Mouse (Mus musculus) liver, adult (tissue): ENCODE measurements around the gene Pipox.

Experiments
- GATA4 ChIP-seq: IDR thresholded peaks from 2 replicates; pipeline ENCODE4 v1.6.1; 2014; ENCODE audit warnings: mild to moderate bottlenecking, low read length; ENCODE audit not compliant: insufficient replicate concordance

Gene Pipox

GRCm38 (mm10) chr11:77874685-77875231 lies 19.1 kb downstream of the Pipox start:
- no peak for TF ChIP-seq GATA4

- TF ChIP-seq GATA4 = no peak
Measured at GRCm38 (mm10) chr11:77873116-77873515, 20.8 kb downstream of the Pipox start.

GRCm38 (mm10) chr11:77872685-77873084 lies 21.2 kb downstream of the Pipox start:
- TF ChIP-seq GATA4 = no peak

- TF ChIP-seq GATA4 = no peak
Measured at GRCm38 (mm10) chr11:77872236-77872635, 21.7 kb downstream of the Pipox start.

- no peak for TF ChIP-seq GATA4
Measured at GRCm38 (mm10) chr11:77871436-77871835, 22.5 kb downstream of the Pipox start.

GRCm38 (mm10) chr11:77867419-77868083 lies 26.3 kb downstream of the Pipox start:
- no peak for TF ChIP-seq GATA4

- TF ChIP-seq GATA4 = no peak
Measured at GRCm38 (mm10) chr11:77864771-77865170, 29.1 kb downstream of the Pipox start.

GRCm38 (mm10) chr11:77862887-77863286 lies 31.0 kb downstream of the Pipox start:
- TF ChIP-seq GATA4 = no peak

- no peak for TF ChIP-seq GATA4
Measured at GRCm38 (mm10) chr11:77860947-77861346, 32.9 kb downstream of the Pipox start.

- no peak for TF ChIP-seq GATA4
Measured at GRCm38 (mm10) chr11:77858589-77858988, 35.3 kb downstream of the Pipox start.

GRCm38 (mm10) chr11:77857089-77857488 lies 36.8 kb downstream of the Pipox start:
- no peak for TF ChIP-seq GATA4

GRCm38 (mm10) chr11:77855396-77855795 lies 38.5 kb downstream of the Pipox start:
- no peak for TF ChIP-seq GATA4

- no peak for TF ChIP-seq GATA4
Measured at GRCm38 (mm10) chr11:77854641-77855040, 39.3 kb downstream of the Pipox start.

- no peak for TF ChIP-seq GATA4
Measured at GRCm38 (mm10) chr11:77852941-77853668, 40.8 kb downstream of the Pipox start.

GRCm38 (mm10) chr11:77852195-77852594 lies 41.7 kb downstream of the Pipox start:
- TF ChIP-seq GATA4 = no peak

- TF ChIP-seq GATA4 = no peak
Measured at GRCm38 (mm10) chr11:77851483-77852010, 42.3 kb downstream of the Pipox start.
